Mouse (Mus musculus): ENCODE data around the gene Ablim1.

Ablim1 gene

GRCm38 (mm10) chr19:57100753-57101446, 213.8 kb downstream of the Ablim1 start:
- DNase-seq (ENCODE audit: low spot score): no peak

- no peak for DNase-seq (ENCODE audit: low spot score)
Measured at GRCm38 (mm10) chr19:57099986-57100385, 214.7 kb downstream of the Ablim1 start.

- no peak for DNase-seq (ENCODE audit: low spot score)
Measured at GRCm38 (mm10) chr19:57099094-57099357, 215.7 kb downstream of the Ablim1 start.

GRCm38 (mm10) chr19:57098241-57099093, 216.3 kb downstream of the Ablim1 start:
- DNase-seq (ENCODE audit: low spot score): no peak

GRCm38 (mm10) chr19:57095340-57095739, 219.4 kb downstream of the Ablim1 start:
- no peak for DNase-seq (ENCODE audit: low spot score)

- no peak for DNase-seq (ENCODE audit: low spot score)
Measured at GRCm38 (mm10) chr19:57093698-57094004, 221.1 kb downstream of the Ablim1 start.

- no peak for DNase-seq (ENCODE audit: low spot score)
Measured at GRCm38 (mm10) chr19:57092958-57093697, 221.6 kb downstream of the Ablim1 start.

GRCm38 (mm10) chr19:57091278-57091677, 223.4 kb downstream of the Ablim1 start:
- no peak for DNase-seq (ENCODE audit: low spot score)

- no peak for DNase-seq (ENCODE audit: low spot score)
Measured at GRCm38 (mm10) chr19:57088804-57089369, 225.8 kb downstream of the Ablim1 start.

GRCm38 (mm10) chr19:57084520-57085166, 230.1 kb downstream of the Ablim1 start:
- DNase-seq (ENCODE audit: low spot score): no peak

- no peak for DNase-seq (ENCODE audit: low spot score)
Measured at GRCm38 (mm10) chr19:57083887-57084286, 230.8 kb downstream of the Ablim1 start.

- no peak for DNase-seq (ENCODE audit: low spot score)
Measured at GRCm38 (mm10) chr19:57083183-57083555, 231.6 kb downstream of the Ablim1 start.

GRCm38 (mm10) chr19:57082454-57083182, 232.1 kb downstream of the Ablim1 start:
- no peak for DNase-seq (ENCODE audit: low spot score)

- DNase-seq (ENCODE audit: low spot score): no peak
Measured at GRCm38 (mm10) chr19:57081536-57081935, 233.2 kb downstream of the Ablim1 start.

- no peak for DNase-seq (ENCODE audit: low spot score)
Measured at GRCm38 (mm10) chr19:57079606-57079981, 235.1 kb downstream of the Ablim1 start.

GRCm38 (mm10) chr19:57078867-57079605, 235.7 kb downstream of the Ablim1 start:
- no peak for DNase-seq (ENCODE audit: low spot score)

GRCm38 (mm10) chr19:57077826-57078699, 236.7 kb downstream of the Ablim1 start:
- no peak for DNase-seq (ENCODE audit: low spot score)

GRCm38 (mm10) chr19:57073450-57073849, 241.3 kb downstream of the Ablim1 start:
- no peak for DNase-seq (ENCODE audit: low spot score)

- DNase-seq (ENCODE audit: low spot score): no peak
Measured at GRCm38 (mm10) chr19:57072756-57073155, 242.0 kb downstream of the Ablim1 start.

- DNase-seq (ENCODE audit: low spot score): no peak
Measured at GRCm38 (mm10) chr19:57067108-57067613, 247.6 kb downstream of the Ablim1 start.
